Mouse (Mus musculus): ENCODE data around the gene Mef2b. TPM values are rescaled to one million over a fixed set of nuclear protein-coding genes. Genes with fewer than 3 reads are reported as not detected.

Gene Mef2b
- polyA plus RNA-seq, 1 experiment, result 2.3 TPM

DNA sequence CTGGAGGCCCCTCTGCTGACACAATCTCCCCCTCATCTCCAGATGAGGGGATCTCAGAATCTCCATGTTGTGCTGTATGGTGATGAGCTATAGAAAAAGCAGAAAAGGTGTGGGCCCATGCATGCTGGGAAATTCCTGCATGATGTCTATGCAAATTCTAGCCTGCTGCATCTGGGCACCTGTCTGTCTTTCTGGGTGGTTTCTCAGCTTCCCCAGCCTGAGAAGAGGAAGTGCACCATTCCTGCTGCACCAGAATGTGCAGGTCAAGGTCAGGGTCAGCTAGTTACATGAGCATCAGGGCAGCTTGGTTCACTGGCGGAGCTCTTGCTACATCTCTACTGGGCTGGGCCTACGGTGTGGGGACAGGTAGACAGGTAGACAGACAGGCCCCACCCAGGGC lies 29.1 kb upstream of the Mef2b start:
- 63% methylated on average over 2 of the region's 2 CpGs for WGBS
- peak in 1 of 2 experiments; percentile 14 for DNase-seq (ENCODE audit: low read depth in 1 of 2, low spot score in 2 of 2)
- TF ChIP-seq CTCF (IDR thresholded peaks at IDR 0.05; ENCODE audit: extremely low read depth, insufficient read depth, insufficient read length, insufficient replicate concordance), result no peak
- Histone ChIP-seq H3K36me3 (ENCODE audit: control insufficient read depth, insufficient read depth, low read length) (no peaks in the 10 kb centered on the region), H3K27ac (ENCODE audit: insufficient read depth, low read length) (no peak overlapping the region), H3K4me3 (ENCODE audit: extremely low read depth, insufficient read depth, insufficient read length) (no peak overlapping the region), H3K4me1 (ENCODE audit: control insufficient read depth, insufficient read depth, insufficient read length) (peaks cover 10% of the 10 kb centered on the region), H3K27me3 (ENCODE audit: control insufficient read depth, insufficient read depth, low read length) (peaks cover 11% of the 10 kb centered on the region; the same call in 1 of the 2 replicates)

DNA sequence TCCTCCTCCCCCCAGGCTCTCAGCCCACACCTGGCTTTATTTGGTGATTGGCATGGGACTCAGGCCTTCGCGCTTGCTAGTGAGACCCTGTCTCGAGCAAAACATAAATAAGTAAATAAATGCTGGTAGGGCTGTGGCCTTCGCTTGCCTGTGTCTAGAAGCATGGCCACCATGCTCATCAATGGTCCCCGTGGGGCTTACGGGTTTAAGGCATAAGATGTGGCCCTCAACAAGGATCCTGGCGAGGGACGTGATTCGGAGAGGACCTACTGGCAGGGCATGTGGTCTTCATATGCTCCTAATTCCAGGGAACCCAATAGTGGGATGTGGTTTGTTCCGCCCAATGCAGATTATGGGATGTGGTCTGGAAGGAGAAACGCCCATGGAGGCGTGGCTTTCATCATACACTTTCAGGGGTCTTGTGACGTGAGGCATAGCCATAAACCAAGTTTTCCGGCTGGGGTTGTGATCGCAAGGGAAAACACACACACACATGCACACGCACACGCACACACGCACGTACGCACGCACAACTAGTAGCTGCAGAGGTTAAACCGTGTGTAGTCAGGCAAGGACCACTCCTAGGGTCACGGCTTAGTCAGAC lies 28.2 kb upstream of the Mef2b start:
- WGBS, result 61% methylated on average over 23 of the region's 23 CpGs
- Histone ChIP-seq H3K27me3 (ENCODE audit: control insufficient read depth, insufficient read depth, low read length) (peaks cover 11% of the 10 kb centered on the region; the same call in 1 of the 2 replicates), H3K27ac (ENCODE audit: insufficient read depth, low read length) (no peak overlapping the region), H3K4me3 (ENCODE audit: extremely low read depth, insufficient read depth, insufficient read length) (no peak overlapping the region), H3K36me3 (ENCODE audit: control insufficient read depth, insufficient read depth, low read length) (no peaks in the 10 kb centered on the region), H3K4me1 (ENCODE audit: control insufficient read depth, insufficient read depth, insufficient read length) (peaks cover 10% of the 10 kb centered on the region)
- TF ChIP-seq CTCF (IDR thresholded peaks at IDR 0.05; ENCODE audit: extremely low read depth, insufficient read depth, insufficient read length, insufficient replicate concordance) (no peak), POLR2A (IDR thresholded peaks at IDR 0.05; ENCODE audit: low read depth, low read length) (no peak)
- DNase-seq (ENCODE audit: low read depth in 1 of 2, low spot score in 2 of 2), result no peak

DNA sequence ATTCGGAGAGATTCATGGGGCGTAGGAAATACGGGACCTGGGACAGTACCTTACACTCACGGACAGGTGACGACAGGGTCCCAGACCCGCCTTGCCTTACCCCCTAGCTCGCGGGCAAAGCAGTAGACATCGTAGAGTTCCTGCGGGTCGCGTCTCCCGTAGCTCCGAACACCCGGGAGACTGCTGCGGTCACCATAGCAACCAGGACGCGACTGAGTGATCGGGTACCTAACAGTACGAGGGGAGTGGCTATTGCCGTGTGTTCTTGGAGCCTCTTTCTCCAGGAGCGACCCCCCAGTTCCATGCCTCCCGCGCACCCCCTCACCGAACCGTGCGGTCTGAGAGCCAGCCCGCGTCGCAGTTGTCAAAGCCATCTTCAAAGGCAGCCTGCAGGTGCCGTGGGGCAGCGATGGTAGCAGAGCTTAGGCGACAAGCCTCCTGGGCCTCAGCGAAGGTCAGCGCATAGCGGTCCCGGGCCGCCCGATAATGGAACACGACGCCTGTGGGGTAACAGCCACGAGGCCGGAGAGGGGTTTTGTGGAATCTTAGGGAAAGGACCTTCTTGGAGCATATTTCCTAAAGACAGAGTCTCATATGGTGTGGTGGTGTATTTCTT lies 27.0 kb upstream of the Mef2b start:
- peaks cover 13% of the 10 kb centered on the region; the same call in 1 of the 2 replicates for H3K27me3 ChIP-seq (ENCODE audit: control insufficient read depth, insufficient read depth, low read length)
- no peak overlapping the region for H3K4me3 ChIP-seq (ENCODE audit: extremely low read depth, insufficient read depth, insufficient read length)
- DNase-seq (ENCODE audit: low read depth in 1 of 2, low spot score in 2 of 2), result no peak

DNA sequence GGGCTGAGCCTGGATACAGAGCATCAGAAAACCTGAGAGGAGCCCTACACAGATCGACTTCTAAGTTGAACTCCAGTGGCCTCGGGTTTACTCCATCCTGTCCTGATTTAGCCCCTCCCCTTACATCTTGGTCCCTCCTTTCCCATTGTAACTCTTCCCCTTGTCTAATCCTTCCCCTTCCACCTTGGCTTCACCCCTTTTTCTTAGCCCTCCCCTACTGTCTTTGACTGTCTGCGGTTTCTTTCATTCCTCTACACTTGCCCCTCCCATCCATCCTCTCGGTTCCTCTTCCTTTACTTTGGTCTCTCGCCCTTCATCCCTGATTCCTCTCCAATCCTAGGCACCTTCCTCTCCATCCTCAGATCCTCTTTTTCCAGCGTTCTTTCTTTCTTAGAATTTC lies 25.0 kb upstream of the Mef2b start:
- peaks cover 18% of the 10 kb centered on the region; the same call in 1 of the 2 replicates for H3K27me3 ChIP-seq (ENCODE audit: control insufficient read depth, insufficient read depth, low read length)
- no peaks in the 10 kb centered on the region for H3K36me3 ChIP-seq (ENCODE audit: control insufficient read depth, insufficient read depth, low read length)
- H3K4me3 ChIP-seq (ENCODE audit: extremely low read depth, insufficient read depth, insufficient read length), result no peak overlapping the region
- no peak overlapping the region for H3K27ac ChIP-seq (ENCODE audit: insufficient read depth, low read length)
- TF ChIP-seq POLR2A (IDR thresholded peaks at IDR 0.05; ENCODE audit: low read depth, low read length) (no peak), CTCF (IDR thresholded peaks at IDR 0.05; ENCODE audit: extremely low read depth, insufficient read depth, insufficient read length, insufficient replicate concordance) (no peak)
- 9% methylated on average over 6 of the region's 6 CpGs for WGBS
- peaks cover 10% of the 10 kb centered on the region for H3K4me1 ChIP-seq (ENCODE audit: control insufficient read depth, insufficient read depth, insufficient read length)
- no peak for DNase-seq (ENCODE audit: low read depth in 1 of 2, low spot score in 2 of 2)

More for the DNA sequence above, 27.0 kb upstream of the Mef2b start:
- no peaks in the 10 kb centered on the region for H3K36me3 ChIP-seq (ENCODE audit: control insufficient read depth, insufficient read depth, low read length)
- H3K4me1 ChIP-seq (ENCODE audit: control insufficient read depth, insufficient read depth, insufficient read length), result peaks cover 10% of the 10 kb centered on the region
- H3K27ac ChIP-seq (ENCODE audit: insufficient read depth, low read length), result no peak overlapping the region
- 13% methylated on average over 43 of the region's 43 CpGs for WGBS
- TF ChIP-seq CTCF (IDR thresholded peaks at IDR 0.05; ENCODE audit: extremely low read depth, insufficient read depth, insufficient read length, insufficient replicate concordance), result no peak
- no peak for TF ChIP-seq POLR2A (IDR thresholded peaks at IDR 0.05; ENCODE audit: low read depth, low read length)

DNA sequence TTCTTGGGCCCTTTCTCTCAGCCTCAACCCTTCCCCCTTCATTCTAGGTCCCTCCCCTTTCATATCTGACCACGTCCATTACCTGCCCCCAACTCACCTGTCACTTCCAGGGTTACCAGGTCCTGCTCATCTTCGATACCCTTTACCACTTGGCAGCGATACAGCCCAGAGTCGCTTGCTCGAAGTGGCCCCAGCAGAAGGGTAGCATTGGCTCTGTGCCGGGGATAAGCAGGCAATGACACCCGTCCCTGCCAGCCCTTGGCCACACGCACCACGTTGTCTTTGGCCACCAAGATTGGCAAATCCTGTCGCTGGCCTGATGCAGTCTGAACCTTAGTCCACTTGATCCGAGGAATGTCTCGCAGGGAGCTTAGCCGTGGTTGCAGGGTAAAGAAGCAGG lies 24.6 kb upstream of the Mef2b start:
- 66% methylated on average over 13 of the region's 13 CpGs for WGBS
- no peak overlapping the region for H3K4me3 ChIP-seq (ENCODE audit: extremely low read depth, insufficient read depth, insufficient read length)
- peaks cover 20% of the 10 kb centered on the region; the same call in 1 of the 2 replicates for H3K27me3 ChIP-seq (ENCODE audit: control insufficient read depth, insufficient read depth, low read length)
- DNase-seq (ENCODE audit: low read depth in 1 of 2, low spot score in 2 of 2), result no peak
- no peak for TF ChIP-seq POLR2A (IDR thresholded peaks at IDR 0.05; ENCODE audit: low read depth, low read length)
- no peak for TF ChIP-seq CTCF (IDR thresholded peaks at IDR 0.05; ENCODE audit: extremely low read depth, insufficient read depth, insufficient read length, insufficient replicate concordance)
- peaks cover 10% of the 10 kb centered on the region for H3K4me1 ChIP-seq (ENCODE audit: control insufficient read depth, insufficient read depth, insufficient read length)
- no peaks in the 10 kb centered on the region for H3K36me3 ChIP-seq (ENCODE audit: control insufficient read depth, insufficient read depth, low read length)
- no peak overlapping the region for H3K27ac ChIP-seq (ENCODE audit: insufficient read depth, low read length)

DNA sequence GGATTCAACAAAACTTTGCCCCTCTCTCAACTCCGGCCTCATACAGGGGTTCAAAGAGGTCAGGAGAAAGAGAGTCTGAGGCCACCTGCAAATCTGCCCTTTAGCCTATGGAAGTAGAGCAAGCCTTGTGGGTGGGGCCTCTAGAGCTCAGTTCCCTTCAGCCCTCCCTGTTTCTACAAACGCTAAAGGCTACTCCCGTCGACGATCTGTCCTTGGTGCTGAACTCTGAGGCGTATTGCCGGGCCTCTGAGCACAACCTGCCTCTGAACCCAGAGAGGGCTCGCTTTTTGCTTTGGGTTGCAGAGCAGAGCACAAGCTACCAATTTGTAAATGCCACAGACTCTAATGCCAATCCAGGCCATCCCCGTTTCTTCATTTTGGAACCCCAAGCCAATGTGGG lies 21.9 kb upstream of the Mef2b start:
- Histone ChIP-seq H3K4me3 (ENCODE audit: extremely low read depth, insufficient read depth, insufficient read length) (no peak overlapping the region), H3K36me3 (ENCODE audit: control insufficient read depth, insufficient read depth, low read length) (no peaks in the 10 kb centered on the region), H3K4me1 (ENCODE audit: control insufficient read depth, insufficient read depth, insufficient read length) (no peaks in the 10 kb centered on the region; the same call in 1 of the 2 replicates), H3K27me3 (ENCODE audit: control insufficient read depth, insufficient read depth, low read length) (peaks cover 19% of the 10 kb centered on the region; the same call in 1 of the 2 replicates), H3K27ac (ENCODE audit: insufficient read depth, low read length) (no peak overlapping the region)
- 10% methylated on average over 9 of the region's 9 CpGs for WGBS
- TF ChIP-seq CTCF (IDR thresholded peaks at IDR 0.05; ENCODE audit: extremely low read depth, insufficient read depth, insufficient read length, insufficient replicate concordance), result no peak
- TF ChIP-seq POLR2A (IDR thresholded peaks at IDR 0.05; ENCODE audit: low read depth, low read length), result no peak
- no peak for DNase-seq (ENCODE audit: low read depth in 1 of 2, low spot score in 2 of 2)
